Mouse (Mus musculus): ENCODE results near the gene Rgs6.

DNA sequence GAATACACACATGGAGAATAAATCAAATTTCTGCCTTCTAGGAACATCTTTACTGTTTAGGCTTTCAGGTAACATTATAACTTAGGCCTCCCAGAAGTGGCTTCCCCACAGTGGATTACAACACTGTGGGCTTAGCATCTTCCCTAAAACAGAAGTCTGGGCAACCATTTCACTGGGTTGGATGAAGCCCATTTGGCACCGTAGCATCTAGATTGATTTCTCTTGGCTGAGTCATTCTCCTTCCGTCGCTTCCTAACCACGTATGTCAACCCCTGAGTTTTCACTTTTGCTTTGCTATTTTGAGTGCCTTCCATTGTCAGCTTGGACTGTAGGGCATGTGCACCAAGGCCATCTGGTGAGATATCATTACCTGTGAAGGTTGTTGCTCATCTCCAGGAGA lies 217.1 kb downstream of the Rgs6 start:
- TF ChIP-seq CTCF (IDR thresholded peaks at IDR 0.05; ENCODE audit: borderline replicate concordance, extremely low read depth, insufficient read depth, insufficient read length) (no peak), POLR2A (IDR thresholded peaks at IDR 0.05; ENCODE audit: borderline replicate concordance, extremely low read depth, insufficient read depth, insufficient read length, poor library complexity, severe bottlenecking) (no peak)

All from brain, embryonic 14.5 days (tissue).